Comparison of ENCODE assay signal across 24 mouse cellular contexts in genomic region chr4:127074915-127075314, GRCm38 (mm10). TPM values are rescaled to one million over a fixed set of nuclear protein-coding genes. Genes with fewer than 3 reads are reported as not detected.
DNase-seq lines count a peak whose midpoint lies in the region; ATAC-seq and TF ChIP-seq lines count a peak whose summit lies in the region.
"Had no signal": no experiment of that assay in that cellular context is flagged by ENCODE, and none has a peak within 500 bp of the region (broad histone marks: within the 10 kb centered on the region; RNA-seq: fewer than 3 reads in every experiment).

No protein-coding gene starts in this region.

- no peak overlapping the region for H3K4me3 ChIP-seq in liver, embryonic 14.5 days (ENCODE audit: insufficient read depth in 1 of 2, low read depth in 2 of 2, low read length in 2 of 2)
- H3K4me3 ChIP-seq in liver, embryonic 12.5 days = no peak overlapping the region
- no peak overlapping the region for H3K4me3 ChIP-seq in ES-Bruce4 (ENCODE audit: low read depth, low read length)
- H3K4me3 ChIP-seq: embryonic facial prominence, embryonic 12.5 days; hindbrain, embryonic 15.5 days; limb, embryonic 10.5 days had no signal

- peaks cover 4 to 7% of the 10 kb centered on the region in 2 experiments; a peak in 3 of 4 replicates for H3K4me1 ChIP-seq in liver, embryonic 14.5 days (replicated peaks; ENCODE audit: control insufficient read depth in 2 of 2, insufficient read depth in 2 of 2, low read length in 1 of 2)
- peaks cover 14% of the 10 kb centered on the region for H3K4me1 ChIP-seq in liver, embryonic 12.5 days
- H3K4me1 ChIP-seq in ES-Bruce4 (ENCODE audit: control insufficient read depth, insufficient read depth, low read length) = no peaks in the 10 kb centered on the region

- DNase-seq in liver, embryonic 14.5 days (ENCODE audit: low read depth in 3 of 3, low spot score in 3 of 3) = no peak
- peak; percentile 62 for DNase-seq in ZHBTc4 (ENCODE audit: low read depth, low spot score)
- no peak for DNase-seq in gastrocnemius, adult 18-20 months (ENCODE audit: low spot score)
- DNase-seq in kidney, postnatal 36 days = no peak
- no peak for DNase-seq in natural killer cell, adult 2 months (ENCODE audit: low spot score in 2 of 2)
- DNase-seq: adrenal gland, adult 8-10 months; cerebellum, adult 11-12 months; cerebellum, postnatal 14 days; forebrain, postnatal 0 days; heart, postnatal 4 days; kidney, adult 11 months; liver; liver, postnatal 0 days; thymus, postnatal 14 days had no signal

- no peak overlapping the region for H3K27ac ChIP-seq in liver, embryonic 14.5 days
- no peak overlapping the region for H3K27ac ChIP-seq in liver, embryonic 12.5 days
- H3K27ac ChIP-seq in ES-Bruce4 (ENCODE audit: insufficient read depth, low read length) = no peak overlapping the region
- H3K27ac ChIP-seq: embryonic facial prominence, embryonic 12.5 days; hindbrain, embryonic 15.5 days; kidney, postnatal 0 days; limb, embryonic 10.5 days; macrophage had no signal

- TF ChIP-seq POLR2A in ES-Bruce4 (IDR thresholded peaks at IDR 0.05; ENCODE audit: insufficient read depth, low read length) = no peak

- WGBS in liver, embryonic 14.5 days (ENCODE audit: insufficient replicate concordance) = 24% methylated on average over 1 of the region's 1 CpGs
- 59% methylated on average over 1 of the region's 1 CpGs for WGBS in liver, embryonic 12.5 days (ENCODE audit: insufficient replicate concordance)

- ATAC-seq in liver, embryonic 14.5 days (ENCODE audit: insufficient read depth) = no peak
- no peak for ATAC-seq in liver, embryonic 12.5 days
- ATAC-seq: activated CD4-positive, CD25-positive, alpha-beta regulatory T cell, adult 4 months; forebrain, postnatal 0 days; liver, postnatal 0 days; lung, postnatal 0 days; midbrain, embryonic 16.5 days had no signal

- no peaks in the 10 kb centered on the region for H3K9me3 ChIP-seq in liver, embryonic 14.5 days (ENCODE audit: control insufficient read depth, low read length)
- H3K9me3 ChIP-seq in liver, embryonic 12.5 days (replicated peaks) = no peaks in the 10 kb centered on the region
- 0 out of 2 replicates have a peak, but pooled peaks cover 5% of the 10 kb centered on the region for H3K9me3 ChIP-seq in ES-Bruce4 (replicated peaks; ENCODE audit: control insufficient read depth, insufficient read depth, low read length, poor library complexity, severe bottlenecking)
- H3K9me3 ChIP-seq: embryonic facial prominence, embryonic 12.5 days; hindbrain, embryonic 15.5 days; limb, embryonic 10.5 days had no signal

- H3K36me3 ChIP-seq in liver, embryonic 14.5 days (replicated peaks; ENCODE audit: control insufficient read depth, insufficient read depth, low read depth) = no peaks in the 10 kb centered on the region
- H3K36me3 ChIP-seq in liver, embryonic 12.5 days = no peaks in the 10 kb centered on the region
- no peaks in the 10 kb centered on the region for H3K36me3 ChIP-seq in ES-Bruce4 (ENCODE audit: control insufficient read depth, insufficient read depth, low read length, poor library complexity, severe bottlenecking)
- H3K36me3 ChIP-seq: embryonic facial prominence, embryonic 12.5 days; hindbrain, embryonic 15.5 days; limb, embryonic 10.5 days had no signal

- H3K27me3 ChIP-seq in liver, embryonic 14.5 days (ENCODE audit: control insufficient read depth, insufficient read depth, low read length) = no peaks in the 10 kb centered on the region
- no peaks in the 10 kb centered on the region for H3K27me3 ChIP-seq in liver, embryonic 12.5 days (replicated peaks)
- no peaks in the 10 kb centered on the region for H3K27me3 ChIP-seq in ES-Bruce4 (ENCODE audit: control insufficient read depth, insufficient read depth, low read length, poor library complexity, severe bottlenecking)
- H3K27me3 ChIP-seq: embryonic facial prominence, embryonic 12.5 days had no signal

- H3K9ac ChIP-seq in liver, embryonic 14.5 days (replicated peaks) = no peak overlapping the region
- no peak overlapping the region for H3K9ac ChIP-seq in liver, embryonic 12.5 days
- H3K9ac ChIP-seq in ES-Bruce4 (ENCODE audit: low read depth, poor library complexity, severe bottlenecking) = no peak overlapping the region
- H3K9ac ChIP-seq: embryonic facial prominence, embryonic 12.5 days; forebrain, postnatal 0 days; hindbrain, embryonic 15.5 days; liver, postnatal 0 days had no signal

- no peak overlapping the region for H3K4me2 ChIP-seq in liver, embryonic 14.5 days (ENCODE audit: low read depth)
- no peak overlapping the region for H3K4me2 ChIP-seq in liver, embryonic 12.5 days
- H3K4me2 ChIP-seq: embryonic facial prominence, embryonic 12.5 days; hindbrain, embryonic 15.5 days had no signal

- no peak for TF ChIP-seq EP300 in liver, embryonic 14.5 days (IDR thresholded peaks at IDR 0.05; ENCODE audit: low read depth)
- no peak for TF ChIP-seq EP300 in ES-Bruce4 (IDR thresholded peaks at IDR 0.05; ENCODE audit: insufficient read depth, low read depth, low read length)

- TF ChIP-seq CTCF in liver, embryonic 14.5 days (IDR thresholded peaks at IDR 0.05; ENCODE audit: low read depth) = peak; percentile 19; the same call in 1 of the 2 replicates
- TF ChIP-seq CTCF in ES-Bruce4 (IDR thresholded peaks at IDR 0.05; ENCODE audit: low read depth, low read length) = peak; percentile 53

RNA-seq across cellular contexts. Expression of gene Zmym6, which starts 2.3 kb away (rescaled TPM):
- 3.1 and 3.7 TPM in 2 replicates for polyA plus RNA-seq in liver, embryonic 14.5 days (2012; rRNA removed)
- polyA plus RNA-seq in liver, embryonic 14.5 days (2014; fragmentation: Nextera tagmentation; extraction: Ambion mirVana) = 1.9 TPM in 2 replicates
- polyA plus RNA-seq in liver, embryonic 12.5 days (2016; fragmentation: Nextera tagmentation; extraction: Ambion mirVana) = 5.6 and 6.8 TPM in 2 replicates
- polyA plus RNA-seq in ES-Bruce4 (2011; ENCODE audit: insufficient read depth, insufficient read length, low read depth, missing spikeins) = 32.6 and 33.7 TPM in 2 replicates
- 1 to 10 TPM; 3.6 to 4.6 TPM for total RNA-seq in gastrocnemius, adult 18-20 months (2021)

RNA-seq across cellular contexts. Expression of gene Zmym1, which starts 14.0 kb away (rescaled TPM):
- 2.0 and 4.0 TPM in 2 replicates for polyA plus RNA-seq in liver, embryonic 14.5 days (2012; rRNA removed)
- polyA plus RNA-seq in liver, embryonic 14.5 days (2014; fragmentation: Nextera tagmentation; extraction: Ambion mirVana) = 9.8 and 10.2 TPM in 2 replicates
- 13.7 and 15.2 TPM in 2 replicates for polyA plus RNA-seq in liver, embryonic 12.5 days (2016; fragmentation: Nextera tagmentation; extraction: Ambion mirVana)
- polyA plus RNA-seq in ES-Bruce4 (2011; ENCODE audit: insufficient read depth, insufficient read length, low read depth, missing spikeins) = 46.0 and 57.4 TPM in 2 replicates
- total RNA-seq in gastrocnemius, adult 18-20 months (2021) = 1 to 10 TPM; 4.2 to 5.3 TPM

RNA-seq across cellular contexts. Expression of gene Tmem35b, which starts 48.6 kb away (rescaled TPM):
- 3.2 and 3.4 TPM in 2 replicates for polyA plus RNA-seq in liver, embryonic 14.5 days (2012; rRNA removed)
- polyA plus RNA-seq in liver, embryonic 14.5 days (2014; fragmentation: Nextera tagmentation; extraction: Ambion mirVana) = 7.9 and 8.7 TPM in 2 replicates
- 7.3 and 8.5 TPM in 2 replicates for polyA plus RNA-seq in liver, embryonic 12.5 days (2016; fragmentation: Nextera tagmentation; extraction: Ambion mirVana)
- 9.0 and 10.0 TPM in 2 replicates for polyA plus RNA-seq in ES-Bruce4 (2011; ENCODE audit: insufficient read depth, insufficient read length, low read depth, missing spikeins)
- under 1 TPM; 0.62 to 0.90 TPM for total RNA-seq in gastrocnemius, adult 18-20 months (2021)

RNA-seq across cellular contexts. Expression of gene Sfpq, which starts 53.8 kb away (rescaled TPM):
- polyA plus RNA-seq in liver, embryonic 14.5 days (2012; rRNA removed) = 36.8 and 89.3 TPM in 2 replicates
- polyA plus RNA-seq in liver, embryonic 14.5 days (2014; fragmentation: Nextera tagmentation; extraction: Ambion mirVana) = 34.6 and 35.5 TPM in 2 replicates
- polyA plus RNA-seq in liver, embryonic 12.5 days (2016; fragmentation: Nextera tagmentation; extraction: Ambion mirVana) = 87.6 and 87.8 TPM in 2 replicates
- polyA plus RNA-seq in ES-Bruce4 (2011; ENCODE audit: insufficient read depth, insufficient read length, low read depth, missing spikeins) = 827 and 868 TPM in 2 replicates
- total RNA-seq in gastrocnemius, adult 18-20 months (2021) = 10 to 100 TPM; 54.9 to 65.1 TPM
